Mouse (Mus musculus) hindbrain, embryonic 10.5 days (tissue): ENCODE results near the gene D430042O09Rik. TPM values are rescaled to one million over a fixed set of nuclear protein-coding genes. Genes with fewer than 3 reads are reported as not detected.

Experiments used
- DNase-seq: peaks from one replicate; pipeline ENCODE4 v3.0.0-alpha.2; 2017; ENCODE audit warnings: low spot score
- H3K27ac ChIP-seq: fragments of 300-500 bp; sonication (generic); 2 replicates; pipeline ENCODE4 v1.5.1; 2016; ENCODE audit warnings: mild to moderate bottlenecking, moderate library complexity
- H3K27me3 ChIP-seq: fragments of 300-500 bp; sonication (generic); 2 replicates; pipeline ENCODE4 v1.6.1; 2016; ENCODE audit warnings: mild to moderate bottlenecking; ENCODE audit not compliant: poor library complexity, insufficient read depth, severe bottlenecking
- H3K36me3 ChIP-seq: fragments of 300-500 bp; sonication (generic); 2 replicates; pipeline ENCODE4 v1.6.1; 2016; ENCODE audit warnings: mild to moderate bottlenecking, moderate library complexity
- H3K4me1 ChIP-seq: fragments of 300-500 bp; sonication (generic); replicated peaks from 2 replicates; pipeline ENCODE4 v1.6.1; 2016; ENCODE audit warnings: mild to moderate bottlenecking
- H3K4me3 ChIP-seq: fragments of 300-500 bp; sonication (generic); 2 replicates; pipeline ENCODE4 v1.5.1; 2016; ENCODE audit warnings: mild to moderate bottlenecking, moderate library complexity
- H3K9me3 ChIP-seq: fragments of 300-500 bp; sonication (generic); 2 replicates; pipeline ENCODE4 v1.6.1; 2016; ENCODE audit warnings: mild to moderate bottlenecking, moderate library complexity
- WGBS: fragments of 180-500 bp; shearing (Covaris S2); methylation state at CpG from one replicate; pipeline ENCODE4 v1.1.7; 2016; 5-methylcytosine and 5-hydroxymethylcytosine counted together
- polyA plus RNA-seq: library from polyadenylated mRNA; unstranded; fragments of >200 nt; fragmentation: Nextera tagmentation; extraction: Ambion mirVana; gene quantifications from 2 replicates; pipeline ENCODE4 v1.2.1, GENCODE M21; 2016

The D430042O09Rik gene
- polyA plus RNA-seq, 1 experiment from 2014 or later, result 11.8 TPM

GRCm38 (mm10) chr7:125772961-125773571 lies 65.4 kb downstream of the D430042O09Rik start:
- Histone ChIP-seq H3K4me1 (no peaks in the 10 kb centered on the region), H3K27me3 (no peaks in the 10 kb centered on the region), H3K9me3 (no peaks in the 10 kb centered on the region), H3K4me3 (no peak overlapping the region), H3K36me3 (peaks cover 52% of the 10 kb centered on the region), H3K27ac (no peak overlapping the region)
- no peak for DNase-seq
- 82% methylated on average over 13 of the region's 13 CpGs for WGBS

- no peaks in the 10 kb centered on the region for H3K9me3 ChIP-seq
- H3K4me1 ChIP-seq, result no peaks in the 10 kb centered on the region
- H3K36me3 ChIP-seq, result peaks cover 10% of the 10 kb centered on the region
- no peak for DNase-seq
- no peak overlapping the region for H3K4me3 ChIP-seq
- H3K27me3 ChIP-seq, result no peaks in the 10 kb centered on the region
- no peak overlapping the region for H3K27ac ChIP-seq
- 71% methylated on average over 1 of the region's 1 CpGs for WGBS
Observed at GRCm38 (mm10) chr7:125783206-125783605, 75.5 kb downstream of the D430042O09Rik start.

GRCm38 (mm10) chr7:125786105-125786504 lies 78.4 kb downstream of the D430042O09Rik start:
- H3K27me3 ChIP-seq, result no peaks in the 10 kb centered on the region
- peaks cover 10% of the 10 kb centered on the region for H3K36me3 ChIP-seq
- H3K4me3 ChIP-seq, result no peak overlapping the region
- H3K27ac ChIP-seq, result no peak overlapping the region
- H3K9me3 ChIP-seq, result no peaks in the 10 kb centered on the region
- 76% methylated on average over 5 of the region's 5 CpGs for WGBS
- H3K4me1 ChIP-seq, result peaks cover 10% of the 10 kb centered on the region; the same call in 1 of the 2 replicates
- no peak for DNase-seq

GRCm38 (mm10) chr7:125787046-125787445 lies 79.4 kb downstream of the D430042O09Rik start:
- no peak overlapping the region for H3K4me3 ChIP-seq
- H3K27me3 ChIP-seq, result no peaks in the 10 kb centered on the region
- WGBS, result 77% methylated on average over 7 of the region's 7 CpGs
- peaks cover 10% of the 10 kb centered on the region; the same call in 1 of the 2 replicates for H3K4me1 ChIP-seq
- DNase-seq, result no peak
- H3K27ac ChIP-seq, result 0 out of 2 replicates have a peak overlapping the region, but pooled peaks have one; percentile 1
- peaks cover 10% of the 10 kb centered on the region for H3K36me3 ChIP-seq
- no peaks in the 10 kb centered on the region for H3K9me3 ChIP-seq

- Histone ChIP-seq H3K36me3 (no peaks in the 10 kb centered on the region), H3K4me1 (peaks cover 10% of the 10 kb centered on the region; the same call in 1 of the 2 replicates), H3K4me3 (no peak overlapping the region), H3K27me3 (no peaks in the 10 kb centered on the region), H3K27ac (no peak overlapping the region), H3K9me3 (no peaks in the 10 kb centered on the region)
- WGBS, result 69% methylated on average over 8 of the region's 8 CpGs
- peak; percentile 12 for DNase-seq
Observed at GRCm38 (mm10) chr7:125790039-125790438, 82.4 kb downstream of the D430042O09Rik start.

GRCm38 (mm10) chr7:125806571-125806970 lies 98.9 kb downstream of the D430042O09Rik start:
- Histone ChIP-seq H3K27me3 (no peaks in the 10 kb centered on the region), H3K4me3 (no peak overlapping the region), H3K36me3 (no peaks in the 10 kb centered on the region), H3K4me1 (no peaks in the 10 kb centered on the region), H3K27ac (no peak overlapping the region), H3K9me3 (no peaks in the 10 kb centered on the region)
- DNase-seq, result no peak
- 88% methylated on average over 1 of the region's 1 CpGs for WGBS

- peaks cover 6% of the 10 kb centered on the region; the same call in 1 of the 2 replicates for H3K36me3 ChIP-seq
- WGBS, result 92% methylated on average over 3 of the region's 3 CpGs
- no peak overlapping the region for H3K27ac ChIP-seq
- H3K27me3 ChIP-seq, result no peaks in the 10 kb centered on the region
- DNase-seq, result no peak
- H3K9me3 ChIP-seq, result no peaks in the 10 kb centered on the region
- no peaks in the 10 kb centered on the region for H3K4me1 ChIP-seq
- no peak overlapping the region for H3K4me3 ChIP-seq
Observed at GRCm38 (mm10) chr7:125808210-125808609, 100.5 kb downstream of the D430042O09Rik start.

- no peaks in the 10 kb centered on the region for H3K4me1 ChIP-seq
- no peak overlapping the region for H3K4me3 ChIP-seq
- H3K27ac ChIP-seq, result no peak overlapping the region
- H3K9me3 ChIP-seq, result no peaks in the 10 kb centered on the region
- 92% methylated on average over 8 of the region's 8 CpGs for WGBS
- no peak for DNase-seq
- H3K36me3 ChIP-seq, result peaks cover 24% of the 10 kb centered on the region; the same call in 1 of the 2 replicates
- no peaks in the 10 kb centered on the region for H3K27me3 ChIP-seq
Observed at GRCm38 (mm10) chr7:125812721-125813120, 105.0 kb downstream of the D430042O09Rik start.

GRCm38 (mm10) chr7:125815733-125816132 lies 108.0 kb downstream of the D430042O09Rik start:
- Histone ChIP-seq H3K4me1 (peaks cover 9% of the 10 kb centered on the region), H3K36me3 (peaks cover 24% of the 10 kb centered on the region; the same call in 1 of the 2 replicates), H3K9me3 (no peaks in the 10 kb centered on the region), H3K4me3 (no peak overlapping the region), H3K27me3 (no peaks in the 10 kb centered on the region), H3K27ac (no peak overlapping the region)
- no peak for DNase-seq
- whole genome bisulfite sequencing, result 87% methylated on average over 3 of the region's 3 CpGs

GRCm38 (mm10) chr7:125818301-125818712 lies 110.6 kb downstream of the D430042O09Rik start:
- H3K36me3 ChIP-seq, result peaks cover 17% of the 10 kb centered on the region; the same call in 1 of the 2 replicates
- DNase-seq, result no peak
- peaks cover 9% of the 10 kb centered on the region for H3K4me1 ChIP-seq
- no peak overlapping the region for H3K4me3 ChIP-seq
- H3K27ac ChIP-seq, result no peak overlapping the region; the same call in 1 of the 2 replicates
- H3K9me3 ChIP-seq, result no peaks in the 10 kb centered on the region
- H3K27me3 ChIP-seq, result no peaks in the 10 kb centered on the region
- WGBS, result 69% methylated on average over 9 of the region's 9 CpGs

- no peaks in the 10 kb centered on the region for H3K27me3 ChIP-seq
- 56% methylated on average over 2 of the region's 2 CpGs for WGBS
- DNase-seq, result no peak
- H3K4me1 ChIP-seq, result peaks cover 9% of the 10 kb centered on the region
- no peak overlapping the region for H3K27ac ChIP-seq
- H3K4me3 ChIP-seq, result no peak overlapping the region
- H3K36me3 ChIP-seq, result peaks cover 6% of the 10 kb centered on the region; the same call in 1 of the 2 replicates
- H3K9me3 ChIP-seq, result no peaks in the 10 kb centered on the region
Observed at GRCm38 (mm10) chr7:125820233-125820632, 112.5 kb downstream of the D430042O09Rik start.

- no peaks in the 10 kb centered on the region for H3K9me3 ChIP-seq
Observed at GRCm38 (mm10) chr7:125826425-125826824, 118.7 kb downstream of the D430042O09Rik start.

GRCm38 (mm10) chr7:125826887-125827286 lies 119.2 kb downstream of the D430042O09Rik start:
- Histone ChIP-seq H3K27ac (no peak overlapping the region), H3K27me3 (no peaks in the 10 kb centered on the region), H3K4me1 (peaks cover 32% of the 10 kb centered on the region), H3K36me3 (peaks cover 14% of the 10 kb centered on the region), H3K4me3 (no peak overlapping the region), H3K9me3 (no peaks in the 10 kb centered on the region)
- 75% methylated on average over 3 of the region's 3 CpGs for WGBS
- no peak for DNase-seq

More at GRCm38 (mm10) chr7:125826425-125826824, 118.7 kb downstream of the D430042O09Rik start:
- Histone ChIP-seq H3K36me3 (peaks cover 13% of the 10 kb centered on the region), H3K4me3 (no peak overlapping the region), H3K27ac (no peak overlapping the region), H3K27me3 (no peaks in the 10 kb centered on the region), H3K4me1 (peaks cover 31% of the 10 kb centered on the region)
- 80% methylated on average over 2 of the region's 2 CpGs for WGBS
- DNase-seq, result no peak
